26 mouse cellular contexts compared by ENCODE assay signal in the genomic region with DNA sequence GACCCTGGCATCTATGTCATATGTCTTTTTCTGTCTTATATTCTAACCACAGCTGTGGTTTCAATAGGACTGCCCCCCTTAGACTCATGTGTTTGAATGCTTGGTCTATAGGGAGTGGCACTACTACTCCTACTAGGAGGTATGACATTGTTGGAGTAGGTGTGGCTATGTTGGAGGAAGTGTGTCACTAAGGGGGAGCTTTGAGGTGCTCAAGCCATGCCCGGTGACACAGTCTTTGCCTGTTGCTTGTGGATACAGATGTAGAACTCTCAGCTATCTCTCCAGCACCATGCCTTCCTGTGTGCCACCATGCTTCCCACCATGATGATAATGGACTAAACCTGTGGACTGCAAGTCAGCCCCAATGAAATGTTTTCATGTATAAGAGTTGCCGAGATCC. TPM values are rescaled to one million over a fixed set of nuclear protein-coding genes. Genes with fewer than 3 reads are reported as not detected.
DNase-seq lines count a peak whose midpoint lies in the region; ATAC-seq and TF ChIP-seq lines count a peak whose summit lies in the region.
"Had no signal": no experiment of that assay in that cellular context is flagged by ENCODE, and none has a peak within 500 bp of the region (broad histone marks: within the 10 kb centered on the region; RNA-seq: fewer than 3 reads in every experiment).

No protein-coding gene starts in this region.

- no peak for TF ChIP-seq EP300 in heart, adult 2 months (IDR thresholded peaks at IDR 0.05; ENCODE audit: insufficient read depth, low read depth, low read length)
- no peak for TF ChIP-seq EP300 in stomach, postnatal 0 days (optimal IDR thresholded peaks at IDR 0.05)

- TF ChIP-seq POLR2A in heart, adult 2 months (IDR thresholded peaks at IDR 0.05; ENCODE audit: insufficient read depth, low read depth, low read length), result no peak

- no peak for ATAC-seq in heart, embryonic 15.5 days (replicated peaks; ENCODE audit: insufficient number of reproducible peaks, insufficient read depth, low FRiP score, low read depth)
- peak; percentile 70; the same call in 1 of the 2 replicates for ATAC-seq in stomach, postnatal 0 days (ENCODE audit: low FRiP score, low TSS enrichment)
- ATAC-seq: CD4-positive, CD25-positive, alpha-beta regulatory T cell, adult 4 months; forebrain, embryonic 13.5 days; lung, postnatal 0 days had no signal

- no peak for DNase-seq in heart, adult 2 months
- peak; percentile 27 for DNase-seq in induced T-regulatory cell, adult 2 months (ENCODE audit: low read depth)
- DNase-seq in stomach, postnatal 0 days (ENCODE audit: low spot score), result no peak
- DNase-seq in embryo, embryonic 10.5 days (ENCODE audit: low spot score), result no peak
- DNase-seq in urinary bladder, adult 2 months (ENCODE audit: low spot score), result no peak
- DNase-seq: adrenal gland, postnatal 10 days; cerebellum, adult 9-10 months; gastrocnemius, postnatal 10 days; heart, postnatal 36 days; kidney, adult 11 months; kidney, postnatal 25 days; lung, adult 18-20 months; right cerebral cortex, postnatal 4 days had no signal

- intact Hi-C loops in heart, adult 2 months (cut with DNase I), result no loop called here

- H3K9ac ChIP-seq in heart, embryonic 15.5 days, result no peak overlapping the region
- H3K9ac ChIP-seq in heart, adult 2 months (ENCODE audit: low read depth, low read length), result no peak overlapping the region
- no peak overlapping the region for H3K9ac ChIP-seq in stomach, postnatal 0 days (ENCODE audit: low read length)
- H3K9ac ChIP-seq: embryonic facial prominence, embryonic 15.5 days; forebrain, embryonic 13.5 days; hindbrain, embryonic 12.5 days; kidney, embryonic 15.5 days; midbrain, embryonic 12.5 days; neural tube, embryonic 13.5 days had no signal

- H3K4me3 ChIP-seq in heart, embryonic 15.5 days, result no peak overlapping the region
- no peak overlapping the region for H3K4me3 ChIP-seq in heart, adult 2 months
- 0 out of 2 replicates have a peak overlapping the region, but pooled peaks have one; percentile 1 for H3K4me3 ChIP-seq in E14TG2a.4 (replicated peaks; ENCODE audit: low read length)
- no peak overlapping the region for H3K4me3 ChIP-seq in stomach, postnatal 0 days (ENCODE audit: low read depth, low read length)
- H3K4me3 ChIP-seq: embryonic facial prominence, embryonic 10.5 days; embryonic facial prominence, embryonic 15.5 days; forebrain, embryonic 13.5 days; hindbrain, embryonic 12.5 days; kidney, embryonic 15.5 days; midbrain, embryonic 12.5 days; neural tube, embryonic 13.5 days had no signal

- no peaks in the 10 kb centered on the region for H3K9me3 ChIP-seq in heart, embryonic 15.5 days (replicated peaks)
- H3K9me3 ChIP-seq in E14TG2a.4 (ENCODE audit: low read length), result no peaks in the 10 kb centered on the region
- H3K9me3 ChIP-seq in stomach, postnatal 0 days (ENCODE audit: control insufficient read depth, low read length), result no peaks in the 10 kb centered on the region
- H3K9me3 ChIP-seq: embryonic facial prominence, embryonic 10.5 days; embryonic facial prominence, embryonic 15.5 days; heart, embryonic 10.5 days; hindbrain, embryonic 12.5 days; kidney, embryonic 15.5 days; midbrain, embryonic 12.5 days; neural tube, embryonic 13.5 days had no signal

- no peaks in the 10 kb centered on the region for H3K27me3 ChIP-seq in heart, embryonic 15.5 days
- H3K27me3 ChIP-seq in heart, adult 2 months (ENCODE audit: control insufficient read depth, insufficient read depth, low read length), result no peaks in the 10 kb centered on the region
- no peaks in the 10 kb centered on the region for H3K27me3 ChIP-seq in E14TG2a.4 (ENCODE audit: insufficient read depth, low read length)
- H3K27me3 ChIP-seq in stomach, postnatal 0 days (ENCODE audit: control insufficient read depth, insufficient read depth, low read length), result no peaks in the 10 kb centered on the region
- H3K27me3 ChIP-seq: embryonic facial prominence, embryonic 15.5 days; forebrain, embryonic 13.5 days; hindbrain, embryonic 12.5 days; kidney, embryonic 15.5 days; midbrain, embryonic 12.5 days; neural tube, embryonic 13.5 days had no signal

- H3K36me3 ChIP-seq in heart, embryonic 15.5 days, result no peaks in the 10 kb centered on the region
- no peaks in the 10 kb centered on the region for H3K36me3 ChIP-seq in heart, adult 2 months (ENCODE audit: control insufficient read depth, insufficient read depth, low read length)
- no peaks in the 10 kb centered on the region for H3K36me3 ChIP-seq in E14TG2a.4 (ENCODE audit: insufficient read depth, low read length)
- H3K36me3 ChIP-seq in stomach, postnatal 0 days (ENCODE audit: control insufficient read depth, insufficient read depth, low read length), result no peaks in the 10 kb centered on the region
- H3K36me3 ChIP-seq: embryonic facial prominence, embryonic 10.5 days; embryonic facial prominence, embryonic 15.5 days; heart, embryonic 10.5 days; hindbrain, embryonic 12.5 days; kidney, embryonic 15.5 days; midbrain, embryonic 12.5 days; neural tube, embryonic 13.5 days had no signal

- H3K4me1 ChIP-seq in heart, embryonic 15.5 days (replicated peaks), result peaks cover 32% of the 10 kb centered on the region
- peaks cover 8% of the 10 kb centered on the region for H3K4me1 ChIP-seq in heart, adult 2 months (ENCODE audit: control insufficient read depth, insufficient read depth, low read length)
- peaks cover 94% of the 10 kb centered on the region for H3K4me1 ChIP-seq in E14TG2a.4 (replicated peaks; ENCODE audit: low read depth, low read length)
- no peaks in the 10 kb centered on the region for H3K4me1 ChIP-seq in stomach, postnatal 0 days (replicated peaks; ENCODE audit: control insufficient read depth, insufficient read depth)
- H3K4me1 ChIP-seq: midbrain, embryonic 12.5 days had no signal

- 0 out of 2 replicates have a peak overlapping the region, but pooled peaks have one; percentile 60 for H3K27ac ChIP-seq in heart, embryonic 15.5 days
- H3K27ac ChIP-seq in heart, adult 2 months, result no peak overlapping the region
- H3K27ac ChIP-seq in stomach, postnatal 0 days (replicated peaks), result no peak overlapping the region
- H3K27ac ChIP-seq: embryonic facial prominence, embryonic 10.5 days; embryonic facial prominence, embryonic 15.5 days; forebrain, embryonic 13.5 days; hindbrain, embryonic 12.5 days; kidney, embryonic 15.5 days; macrophage; midbrain, embryonic 12.5 days; neural tube, embryonic 13.5 days had no signal

- TF ChIP-seq CTCF in heart, adult 2 months (IDR thresholded peaks at IDR 0.05), result no peak
- no peak for TF ChIP-seq CTCF in E14TG2a.4 (conservative IDR thresholded peaks at IDR 0.05; ENCODE audit: low read length)
- no peak for TF ChIP-seq CTCF in stomach, postnatal 0 days (IDR thresholded peaks at IDR 0.05; ENCODE audit: low read depth)

- H3K79me2 ChIP-seq in heart, adult 2 months (replicated peaks; ENCODE audit: control insufficient read depth, insufficient read depth, low read length), result no peaks in the 10 kb centered on the region

- no peak overlapping the region for H3K4me2 ChIP-seq in heart, embryonic 15.5 days
- H3K4me2 ChIP-seq in stomach, postnatal 0 days (replicated peaks; ENCODE audit: low read depth), result no peak overlapping the region
- H3K4me2 ChIP-seq: embryonic facial prominence, embryonic 15.5 days; forebrain, embryonic 13.5 days; hindbrain, embryonic 12.5 days; kidney, embryonic 15.5 days; midbrain, embryonic 12.5 days; neural tube, embryonic 13.5 days had no signal

- WGBS in heart, embryonic 15.5 days, result 72% methylated on average over 2 of the region's 2 CpGs
- WGBS in heart, adult 2 months, result 85% methylated on average over 2 of the region's 2 CpGs
- WGBS in stomach, postnatal 0 days, result 85% methylated on average over 2 of the region's 2 CpGs

RNA-seq across cellular contexts. Expression of gene Leo1, which starts 12.3 kb away (rescaled TPM):
- 27.1 and 27.7 TPM in 2 replicates for polyA plus RNA-seq in heart, embryonic 15.5 days (2015; fragmentation: Nextera tagmentation; extraction: Ambion mirVana)
- total RNA-seq in heart, adult 2 months (2021), result 10 to 100 TPM; 12.4 to 20.4 TPM
- 3.0 and 4.6 TPM in 2 replicates for polyA plus RNA-seq in heart, adult 2 months (2012; rRNA removed)
- 16.1 and 17.8 TPM in 2 replicates for polyA plus RNA-seq in stomach, postnatal 0 days (2015; fragmentation: Nextera tagmentation; extraction: Ambion mirVana)
- polyA plus RNA-seq in urinary bladder, adult 2 months (2012; rRNA removed), result 3.2 and 5.1 TPM in 2 replicates

RNA-seq across cellular contexts. Expression of gene Mapk6, which starts 19.2 kb away (rescaled TPM):
- 36.4 and 42.3 TPM in 2 replicates for polyA plus RNA-seq in heart, embryonic 15.5 days (2015; fragmentation: Nextera tagmentation; extraction: Ambion mirVana)
- 10 to 100 TPM; 25.6 to 26.8 TPM for total RNA-seq in heart, adult 2 months (2021)
- polyA plus RNA-seq in heart, adult 2 months (2012; rRNA removed), result 11.2 and 22.3 TPM in 2 replicates
- 28.9 and 29.0 TPM in 2 replicates for polyA plus RNA-seq in stomach, postnatal 0 days (2015; fragmentation: Nextera tagmentation; extraction: Ambion mirVana)
- polyA plus RNA-seq in urinary bladder, adult 2 months (2012; rRNA removed), result 22.5 and 29.1 TPM in 2 replicates
